Mouse (Mus musculus) ZHBTc4 (cell line): ENCODE data around the gene Rad9a.

Experiments
- DNase-seq: peaks from one replicate; pipeline ENCODE4 v3.0.0-alpha.2; 2011; ENCODE audit warnings: low read depth, low spot score

Gene Rad9a

DNA sequence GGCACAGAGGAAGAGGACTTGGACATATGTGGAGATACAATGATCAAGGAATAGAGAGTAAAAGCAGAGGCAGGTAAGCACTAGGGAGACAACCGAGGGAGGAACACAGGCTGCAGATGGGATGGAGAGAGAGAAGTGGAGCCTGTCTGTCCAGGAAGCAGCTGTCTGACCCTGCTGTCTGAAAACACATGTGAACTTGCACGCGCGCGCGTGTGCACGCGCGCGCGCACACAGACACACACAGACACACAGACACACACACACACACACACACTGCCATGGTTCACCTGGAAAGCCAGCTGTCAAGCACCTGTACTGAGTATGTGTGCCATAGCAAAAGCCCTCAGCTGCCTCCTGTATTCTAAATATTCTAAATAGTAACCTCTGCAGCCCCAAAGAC is 16.8 kb upstream of the Rad9a start:
- no peak for DNase-seq

DNA sequence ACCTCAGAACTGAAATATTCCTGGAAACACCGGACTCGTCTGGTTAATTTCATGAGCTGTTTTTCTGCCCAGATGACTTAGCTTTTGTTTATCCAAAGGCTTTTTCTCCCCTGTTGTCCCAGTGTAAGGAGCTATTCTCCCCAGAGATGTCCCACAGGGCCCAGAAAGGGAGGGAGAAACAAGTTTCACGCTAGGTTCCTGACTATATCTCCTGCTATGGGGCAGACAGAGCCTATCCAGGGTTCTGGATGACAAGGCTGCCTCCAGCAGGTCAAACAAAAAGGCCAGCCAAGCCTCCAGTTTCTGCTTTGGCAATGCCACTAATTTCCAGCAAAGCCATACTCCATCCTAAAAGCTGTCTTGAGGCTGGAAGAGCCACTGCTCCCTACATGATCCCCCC is 16.4 kb upstream of the Rad9a start:
- no peak for DNase-seq

DNA sequence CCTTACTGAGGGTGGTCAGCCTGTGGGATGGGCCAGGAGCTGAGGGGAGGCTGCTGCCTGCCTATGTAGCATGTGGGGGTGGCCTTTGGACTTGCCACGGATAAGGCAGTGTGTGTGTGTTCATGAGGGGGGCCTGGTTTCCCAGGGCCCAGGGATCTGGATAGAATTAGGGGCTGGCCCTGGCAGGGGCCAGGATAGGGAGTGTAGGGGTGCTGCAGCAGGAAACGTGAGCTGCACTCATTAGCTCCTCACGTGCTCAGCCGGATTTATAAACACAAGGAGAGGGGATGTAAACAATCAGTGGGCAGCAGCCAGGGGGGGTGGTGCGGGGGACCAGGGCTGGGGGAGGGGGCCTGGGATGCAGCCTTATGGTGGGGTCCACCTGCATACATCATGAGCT is 15.7 kb upstream of the Rad9a start:
- DNase-seq, result no peak

DNA sequence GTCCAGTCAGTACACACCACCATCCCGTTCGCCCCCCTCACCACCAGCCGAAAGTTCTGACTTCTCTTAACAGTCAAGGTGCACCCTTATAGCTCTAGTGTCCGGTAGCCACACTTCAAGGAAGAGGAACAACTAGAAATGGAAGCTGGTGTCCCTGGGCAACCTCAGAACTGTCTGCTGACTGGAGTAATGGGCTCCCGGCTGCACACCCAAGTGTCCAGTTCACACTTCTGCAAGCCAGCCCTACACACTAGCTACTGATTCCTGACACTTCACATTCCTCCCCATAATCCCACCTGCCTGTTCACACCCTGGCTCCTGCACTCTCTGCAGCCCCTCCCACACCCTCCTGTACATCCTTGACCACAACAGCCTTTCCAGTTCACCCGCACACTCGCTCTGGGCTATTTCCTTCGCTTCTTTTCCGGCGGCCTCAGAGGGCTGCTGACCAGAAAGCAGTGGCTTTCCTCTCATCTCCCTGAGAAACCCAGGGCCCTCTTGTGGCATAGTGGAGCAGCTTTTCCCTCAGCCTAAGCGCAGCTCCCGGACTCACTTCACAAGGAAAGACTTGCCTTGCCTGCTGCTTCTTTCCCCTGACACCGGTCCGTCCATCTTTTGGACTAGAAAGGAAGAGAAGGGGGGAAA is 14.7 kb upstream of the Rad9a start:
- DNase-seq, result no peak

DNA sequence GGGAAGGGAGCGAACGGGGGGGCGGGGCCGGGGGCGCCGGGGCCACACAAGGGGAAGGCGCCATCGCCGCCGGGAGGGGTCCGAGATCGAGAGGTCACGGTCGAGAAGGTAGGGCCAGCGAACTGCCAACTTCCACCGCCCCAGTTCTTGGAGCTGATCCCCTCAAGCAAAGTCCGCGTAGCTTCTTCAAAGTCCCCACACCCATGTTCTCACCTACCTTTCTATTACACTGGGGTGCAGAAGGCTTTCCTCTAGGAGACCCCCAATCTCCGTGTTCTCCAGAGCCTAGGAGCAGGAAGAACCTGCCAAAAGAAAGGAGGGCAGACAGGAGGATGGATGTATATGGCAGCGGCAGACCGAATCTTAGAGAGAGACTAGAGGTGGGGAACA is 14.0 kb upstream of the Rad9a start:
- no peak for DNase-seq

DNA sequence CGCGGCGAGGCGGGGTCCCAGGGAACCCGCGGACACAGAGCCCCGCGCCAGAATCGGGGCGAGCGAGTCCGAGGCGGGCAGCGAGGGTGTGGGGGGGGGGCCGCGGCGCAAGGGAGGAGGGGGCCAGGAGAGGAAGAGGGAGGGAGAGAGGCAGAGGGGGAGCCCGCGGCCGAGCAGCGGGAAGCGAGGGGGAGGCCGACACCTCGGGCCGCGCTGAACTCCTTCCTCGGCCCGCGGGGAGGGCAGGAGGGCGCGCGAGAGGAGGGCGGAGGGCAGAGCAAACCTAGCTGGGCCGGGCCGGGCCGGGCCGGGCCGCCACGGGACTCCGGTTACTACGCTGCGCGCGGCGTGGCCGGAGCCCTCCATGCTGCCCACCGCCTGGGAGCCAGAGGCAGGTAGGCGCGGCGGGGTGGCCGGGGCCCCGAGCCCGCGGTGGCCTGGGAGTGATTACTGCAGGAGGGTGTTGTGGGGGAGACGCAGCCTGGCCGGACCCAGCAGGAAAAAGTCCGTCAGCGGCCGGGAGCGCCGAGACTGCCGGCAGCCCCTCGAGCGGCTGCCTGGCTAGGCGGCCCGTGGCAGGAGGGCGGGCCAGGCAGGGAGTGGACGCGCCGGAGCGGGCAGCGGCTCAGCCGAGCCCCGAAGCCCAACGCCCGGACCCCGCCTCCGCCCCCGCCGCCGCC is 13.4 kb upstream of the Rad9a start:
- no peak for DNase-seq

DNA sequence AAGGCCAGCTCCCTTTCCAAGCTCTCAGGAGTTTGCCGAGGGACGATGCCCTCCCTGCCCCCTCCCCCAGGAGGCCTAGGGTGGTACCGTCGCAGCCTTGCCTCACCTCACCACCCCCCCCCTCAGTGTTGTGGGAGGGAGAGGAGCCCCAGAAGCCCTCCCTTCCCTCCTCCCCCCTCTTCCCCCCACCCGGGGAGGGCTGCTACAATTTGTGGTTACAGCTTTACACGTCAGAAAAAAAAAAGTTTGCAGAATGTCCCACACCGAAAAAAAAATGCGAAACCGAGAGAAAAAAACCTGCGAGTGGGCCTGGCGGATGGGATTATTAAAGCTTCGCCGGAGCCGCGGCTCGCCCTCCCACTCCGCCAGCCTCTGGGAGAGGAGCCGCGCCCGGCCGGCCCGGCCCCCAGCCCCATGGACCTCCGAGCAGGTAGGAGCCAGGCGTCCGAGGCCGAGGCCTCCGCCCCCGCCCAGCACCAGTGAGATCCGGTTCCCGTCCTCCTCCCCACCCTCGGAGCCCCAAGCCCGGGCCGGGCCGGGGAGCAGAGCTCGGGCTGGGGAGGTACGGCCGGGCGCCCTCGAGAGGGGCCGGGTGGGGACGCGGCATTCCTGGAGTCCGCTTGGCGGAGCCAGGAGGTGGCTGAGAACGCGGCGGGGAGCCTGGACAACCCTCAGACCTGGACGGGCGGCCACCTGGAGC is 12.8 kb upstream of the Rad9a start, which contains the start of the genes Clcf1 and AC109138.7:
Gene Clcf1 (plus strand): TSS at position 168 of the 700 bp plus-strand sequence.
Gene AC109138.7 (plus strand): TSS at position 287 of the 700 bp plus-strand sequence.
- peak; percentile 62 for DNase-seq

DNA sequence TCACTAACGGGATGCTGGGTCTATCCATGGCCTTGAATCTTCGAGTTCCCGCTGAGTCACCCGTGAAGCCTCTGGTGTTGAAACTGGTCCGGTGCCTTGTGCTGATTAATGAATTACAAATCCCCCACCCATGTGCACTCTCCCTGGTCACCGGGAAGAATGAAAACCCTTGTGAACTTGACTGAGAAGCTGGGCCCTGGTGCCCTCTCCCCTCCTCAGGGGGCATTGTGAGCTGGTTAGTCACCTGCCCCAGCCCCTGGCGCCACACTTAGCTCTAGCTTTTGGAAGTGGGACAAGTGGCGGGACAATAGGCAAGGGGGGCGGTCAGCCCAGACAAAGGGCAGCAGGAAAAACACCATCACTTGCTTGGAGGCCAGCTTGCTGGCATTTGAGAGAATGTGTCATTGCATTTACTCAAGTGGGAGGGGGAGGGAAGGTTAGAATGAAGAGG is 12.1 kb upstream of the Rad9a start:
- DNase-seq, result no peak

DNA sequence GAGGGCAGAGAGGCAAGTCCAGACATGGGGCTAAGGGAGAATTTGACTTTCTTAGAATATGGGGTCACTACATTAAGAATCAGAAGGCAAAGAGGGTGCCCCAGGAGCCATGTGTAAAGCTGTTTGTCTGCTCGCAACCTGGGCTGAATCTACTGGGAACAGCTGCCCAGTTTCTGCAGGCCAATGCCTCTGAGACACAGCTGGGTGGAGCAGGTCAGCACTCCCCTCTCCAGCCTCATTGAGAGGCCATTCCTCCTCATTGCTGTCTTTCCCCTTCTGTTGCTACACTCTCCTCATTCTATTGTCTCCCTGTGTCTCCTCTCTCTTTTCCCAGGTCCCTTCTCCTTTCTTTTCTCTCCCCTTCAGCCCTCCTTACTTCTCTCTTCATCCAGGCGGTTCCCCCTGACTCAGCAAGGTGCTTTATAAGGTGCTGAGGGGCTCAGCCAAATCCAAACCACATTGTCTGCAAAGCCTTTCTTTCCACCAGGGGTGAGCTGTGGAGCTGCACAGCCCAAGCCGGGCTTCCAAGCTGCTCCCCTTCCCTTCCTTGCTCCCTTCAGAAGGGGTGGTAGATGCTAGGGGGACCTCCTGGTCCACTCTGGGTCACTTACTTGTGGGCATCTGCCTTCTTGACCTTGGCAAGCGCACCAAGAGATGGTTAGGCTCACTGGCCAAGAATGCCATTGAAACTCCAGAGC is 10.6 kb upstream of the Rad9a start:
- DNase-seq, result no peak

DNA sequence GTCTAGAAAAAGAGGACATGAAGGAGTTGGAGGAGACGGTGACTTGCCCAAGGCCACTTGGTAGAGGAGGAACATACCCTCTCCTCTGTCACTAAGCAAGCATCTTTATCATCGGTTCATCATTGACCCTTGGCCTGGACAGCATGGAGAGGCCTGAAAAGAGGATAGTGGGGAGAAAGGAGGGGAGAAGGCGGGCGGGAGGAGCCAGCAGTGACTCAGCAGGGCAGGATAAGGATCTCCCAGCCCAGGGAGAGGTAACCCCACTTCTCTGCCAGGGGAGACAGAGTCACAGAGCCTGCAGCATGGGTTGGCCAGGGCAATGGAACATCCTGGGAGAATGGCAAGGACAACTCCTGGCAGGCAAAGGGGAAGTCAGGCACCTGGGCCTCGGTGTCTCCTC is 7.1 kb upstream of the Rad9a start:
- no peak for DNase-seq

DNA sequence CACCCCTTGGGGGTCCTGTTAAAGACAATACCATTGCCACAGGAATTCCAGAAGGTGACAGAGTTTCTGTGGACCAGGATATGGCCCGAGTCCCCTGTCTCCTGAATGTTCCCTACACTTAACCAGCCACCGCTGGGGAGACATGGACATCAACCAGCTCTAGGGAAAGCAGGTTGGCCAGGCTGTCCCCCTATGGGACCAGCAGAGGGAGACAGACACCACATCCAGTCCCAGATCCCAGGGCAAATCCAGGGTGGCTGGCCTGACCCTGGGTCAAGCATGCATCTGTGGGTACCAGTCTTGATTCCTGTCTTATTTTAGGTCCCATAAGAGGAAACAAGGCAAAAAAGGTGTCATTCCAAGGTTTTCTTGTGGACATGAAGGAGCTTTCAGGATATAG is 5.5 kb upstream of the Rad9a start:
- DNase-seq, result peak; percentile 83

DNA sequence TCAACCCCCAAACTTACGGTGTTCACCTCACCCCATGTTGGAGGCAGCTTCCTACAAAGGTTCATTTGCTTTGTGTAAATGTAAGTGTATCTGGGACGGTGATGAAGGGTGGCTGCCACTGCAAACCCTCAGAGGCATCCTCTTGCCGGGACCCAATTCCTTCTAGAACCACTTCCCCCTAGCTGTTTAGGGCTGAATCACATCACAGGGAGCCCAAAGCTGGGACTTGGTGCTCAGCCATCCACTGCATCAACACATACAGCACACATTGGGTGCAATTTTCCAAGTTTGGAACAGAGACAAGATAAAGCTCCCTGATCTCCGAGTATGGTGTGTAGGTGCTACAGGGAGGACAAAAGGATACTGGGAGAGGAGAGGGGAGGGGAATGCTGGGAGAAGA is 3.4 kb upstream of the Rad9a start:
- DNase-seq, result no peak

DNA sequence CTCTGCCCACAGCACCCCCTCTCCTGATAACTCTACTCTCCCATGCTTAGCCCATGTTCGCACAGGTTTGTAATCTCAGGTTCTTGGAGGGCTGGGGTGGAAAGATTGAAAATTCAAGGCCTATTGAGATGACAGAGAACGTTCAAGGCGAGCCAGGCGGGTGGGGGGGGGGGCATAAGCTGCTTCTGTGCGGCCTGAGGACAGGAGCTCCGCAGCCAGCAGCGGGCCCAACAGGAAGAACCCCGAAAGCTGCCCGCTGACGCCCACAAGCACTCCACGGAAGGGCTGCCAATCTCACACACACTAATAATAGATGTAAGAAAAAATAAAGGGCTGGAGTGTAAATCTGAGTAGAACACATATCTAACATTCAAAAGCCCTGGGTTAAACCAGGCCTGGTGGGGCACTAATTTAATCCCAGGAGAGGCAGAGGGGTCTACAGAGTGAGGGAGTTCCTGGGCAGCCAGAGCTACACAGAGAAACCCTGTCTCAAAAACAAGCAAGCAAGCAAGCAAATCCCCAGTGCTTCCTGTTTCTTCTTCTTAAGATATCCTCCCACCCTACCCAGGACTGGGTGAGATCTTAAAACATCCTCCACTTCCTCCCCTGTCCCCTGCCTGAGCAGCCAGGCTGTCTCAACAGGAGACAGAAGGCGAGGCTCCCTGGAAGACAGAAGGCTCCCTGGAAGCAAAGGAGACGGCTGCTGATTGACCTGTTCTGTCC is 2.3 kb upstream of the Rad9a start:
- DNase-seq, result no peak

DNA sequence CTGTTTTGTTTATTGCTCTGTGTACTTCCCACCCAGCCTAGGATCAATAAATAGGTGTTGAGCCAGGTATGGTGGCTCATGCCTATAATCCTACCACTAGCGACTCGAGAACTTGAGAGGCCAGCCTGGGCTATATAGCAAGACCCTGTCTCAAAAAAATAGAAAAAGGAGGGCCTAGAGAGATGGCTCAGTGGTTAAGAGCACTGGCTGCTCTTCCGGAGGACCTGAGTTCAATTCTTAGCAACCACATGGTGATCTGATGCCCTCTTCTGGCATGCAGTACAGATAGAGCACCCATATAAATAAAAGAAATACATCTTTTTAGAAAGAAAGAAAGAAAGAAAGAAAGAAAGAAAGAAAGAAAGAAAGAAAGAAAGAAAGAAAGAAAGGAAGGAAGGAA is 1.7 kb upstream of the Rad9a start:
- DNase-seq, result no peak

DNA sequence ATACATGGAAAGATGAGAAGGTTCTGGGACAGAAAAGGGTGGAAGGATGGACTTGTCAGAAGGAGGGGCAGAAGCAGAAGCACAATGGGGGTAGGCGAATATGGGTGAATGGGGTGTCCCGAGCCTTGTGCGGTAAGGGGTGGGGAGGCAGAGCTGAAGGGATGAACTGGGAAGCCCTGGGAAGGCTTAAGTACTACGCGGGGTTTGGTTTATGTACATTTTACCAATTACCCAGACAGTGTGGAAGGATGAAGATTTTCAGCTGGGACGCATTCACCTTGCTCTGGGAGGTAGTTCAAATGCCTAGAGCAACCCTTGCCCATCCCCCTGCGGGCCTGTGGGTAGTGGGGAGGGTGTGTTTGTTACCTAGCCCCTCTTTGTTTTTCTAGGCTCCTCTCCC is 687 bp upstream of the Rad9a start:
- DNase-seq, result no peak

DNA sequence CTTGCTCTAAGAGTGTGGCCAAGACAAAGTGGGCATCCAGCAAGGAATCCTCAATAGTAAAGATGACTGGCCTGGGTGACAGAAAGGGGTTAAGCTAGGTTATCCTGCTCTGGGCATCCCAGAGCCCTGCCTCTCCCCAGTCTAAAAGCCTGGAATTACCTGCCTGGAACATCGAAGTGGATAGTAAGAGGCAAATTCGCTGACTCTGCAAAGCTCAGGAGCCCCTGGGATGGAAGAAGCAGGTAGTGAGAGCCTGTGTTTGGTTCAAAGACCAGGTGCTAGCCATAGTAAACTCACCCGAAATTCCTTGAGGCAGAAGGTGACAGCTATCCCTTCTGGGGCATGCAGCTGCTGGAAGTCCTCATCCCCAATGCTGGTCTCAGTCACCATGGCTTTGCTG is 4.3 kb downstream of the Rad9a start:
- DNase-seq, result no peak

DNA sequence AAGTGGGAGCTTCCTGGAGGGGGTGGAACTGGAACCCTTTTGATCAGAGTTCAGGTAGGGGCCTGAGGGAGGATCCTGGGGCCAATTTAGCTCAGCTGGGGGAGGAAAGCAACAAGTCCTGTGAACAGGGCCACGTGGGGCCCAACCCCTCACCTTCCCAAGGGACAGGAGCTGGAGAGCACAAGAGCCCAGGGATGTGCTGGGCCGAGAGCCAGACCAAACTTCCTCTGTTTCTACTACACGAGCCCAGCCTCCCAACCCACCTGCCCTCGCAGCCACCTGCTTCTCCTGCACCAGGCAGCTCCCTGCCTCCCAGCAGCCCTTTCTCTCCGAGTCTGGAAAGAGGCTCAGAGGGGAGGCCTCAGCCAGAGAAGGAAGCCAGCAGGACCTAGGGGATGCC is 4.9 kb downstream of the Rad9a start:
- DNase-seq, result no peak

DNA sequence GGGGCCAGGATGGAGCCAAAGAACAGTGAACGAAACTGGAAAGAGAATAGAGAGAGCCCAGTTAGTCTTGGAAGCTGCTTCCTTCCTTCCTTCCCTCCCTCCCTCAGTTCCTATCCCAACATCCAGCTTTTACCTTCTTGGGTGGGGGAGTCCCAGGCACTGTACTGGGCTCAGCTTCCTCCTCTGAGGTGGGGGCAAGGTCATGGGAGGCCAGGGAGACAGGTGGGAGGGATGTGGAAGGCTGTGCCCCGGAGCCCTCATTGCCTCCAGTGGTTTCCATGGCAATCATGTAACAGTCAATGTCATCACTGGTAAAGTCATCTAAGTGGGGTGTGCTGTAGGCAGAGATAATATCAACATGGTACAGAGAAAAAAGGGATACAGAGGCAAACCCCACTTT is 5.4 kb downstream of the Rad9a start:
- DNase-seq, result no peak

DNA sequence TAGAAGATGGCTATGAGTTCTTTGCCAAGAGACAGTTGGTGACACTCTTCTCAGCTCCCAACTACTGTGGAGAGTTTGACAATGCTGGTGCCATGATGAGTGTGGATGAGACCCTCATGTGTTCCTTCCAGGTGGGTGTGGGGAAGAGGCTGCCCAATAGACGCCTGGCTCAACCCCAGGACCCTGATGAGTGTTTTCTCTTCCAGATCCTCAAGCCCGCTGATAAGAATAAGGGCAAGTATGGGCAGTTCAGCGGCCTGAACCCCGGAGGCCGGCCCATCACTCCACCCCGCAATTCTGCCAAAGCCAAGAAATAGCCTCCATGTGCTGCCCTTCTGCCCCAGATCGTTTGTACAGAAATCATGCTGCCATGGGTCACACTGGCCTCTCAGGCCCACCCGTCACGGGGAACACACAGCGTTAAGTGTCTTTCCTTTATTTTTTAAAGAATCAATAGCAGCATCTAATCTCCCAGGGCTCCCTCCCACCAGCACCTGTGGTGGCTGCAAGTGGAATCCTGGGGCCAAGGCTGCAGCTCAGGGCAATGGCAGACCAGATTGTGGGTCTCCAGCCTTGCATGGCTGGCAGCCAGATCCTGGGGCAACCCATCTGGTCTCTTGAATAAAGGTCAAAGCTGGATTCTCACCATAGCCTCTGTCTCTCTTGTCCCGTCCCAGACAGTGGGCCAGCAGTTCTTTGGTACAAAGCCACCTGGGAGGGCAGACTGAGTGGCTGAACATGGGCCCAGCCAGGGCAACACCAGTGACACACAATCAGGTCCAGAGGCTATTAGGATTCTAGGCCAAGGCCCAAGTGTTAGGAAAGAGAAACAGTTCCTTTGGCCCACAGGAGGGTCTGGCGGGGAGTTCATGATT is 6.4 kb downstream of the Rad9a start:
- no peak for DNase-seq

DNA sequence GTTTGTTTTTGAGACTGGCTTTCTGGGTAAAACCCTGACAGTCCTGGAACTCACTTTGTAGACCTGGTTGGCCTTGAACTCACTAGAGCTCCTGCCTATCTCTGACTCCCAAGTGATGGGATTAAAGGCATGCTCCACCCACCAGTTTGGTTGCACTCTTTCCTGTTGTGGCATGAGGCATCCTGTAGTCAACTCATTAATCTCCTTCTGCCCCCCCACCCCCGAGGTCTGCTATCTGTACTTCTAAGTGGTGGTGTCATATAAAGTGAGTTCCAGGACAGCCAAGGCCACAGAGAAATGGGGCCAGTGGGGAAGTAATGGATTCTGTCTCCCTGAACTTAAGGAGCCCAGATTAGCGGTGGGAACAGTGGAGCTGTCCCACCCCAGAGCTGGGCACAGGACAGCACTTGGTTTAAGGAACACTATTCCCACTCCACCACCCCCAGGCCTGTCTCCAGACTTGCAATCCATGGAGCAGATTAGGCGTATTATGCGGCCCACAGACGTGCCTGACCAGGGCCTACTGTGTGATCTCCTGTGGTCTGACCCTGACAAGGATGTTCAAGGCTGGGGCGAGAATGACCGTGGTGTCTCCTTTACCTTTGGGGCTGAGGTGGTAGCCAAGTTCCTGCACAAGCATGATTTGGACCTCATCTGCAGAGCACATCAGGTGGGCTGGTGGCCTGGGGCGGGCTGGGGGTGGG is 7.3 kb downstream of the Rad9a start:
- no peak for DNase-seq
